Mouse (Mus musculus): ENCODE data around the gene Syt14.

DNA sequence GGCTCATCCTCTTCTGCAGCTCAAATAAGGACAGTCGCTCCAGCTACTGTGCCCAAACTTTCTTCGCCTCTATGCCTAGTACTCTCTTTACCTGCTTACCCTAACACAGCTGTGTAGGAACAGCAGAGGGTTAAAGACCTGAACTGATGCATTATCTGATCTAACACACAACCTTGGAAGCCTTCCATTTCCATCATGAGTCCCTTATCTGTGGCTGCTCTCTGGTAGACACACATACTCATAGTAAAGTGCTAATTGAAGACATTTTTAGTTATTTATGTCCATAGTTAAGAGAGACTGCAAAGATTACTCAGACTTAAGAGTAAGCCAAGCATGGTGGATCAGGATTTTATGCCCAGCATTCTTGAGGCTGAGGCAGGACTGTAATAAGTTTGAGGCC is 23.2 kb downstream of the Syt14 start:
- TF ChIP-seq ZKSCAN1 (IDR thresholded peaks at IDR 0.05; ENCODE audit: low read depth, low read length), result no peak
- TF ChIP-seq MEF2A (IDR thresholded peaks at IDR 0.05; ENCODE audit: extremely low read depth, insufficient replicate concordance, low read depth, low read length, poor library complexity, severe bottlenecking), result peak; percentile 34; the same call in 1 of the 2 replicates
- TF ChIP-seq USF1 (IDR thresholded peaks at IDR 0.05; ENCODE audit: low read depth, low read length), result no peak
- TF ChIP-seq MYC (IDR thresholded peaks at IDR 0.05; ENCODE audit: low read depth, low read length), result no peak
- TF ChIP-seq UBTF (IDR thresholded peaks at IDR 0.05; ENCODE audit: borderline replicate concordance, insufficient read depth, low read depth, low read length), result no peak
- no peak for TF ChIP-seq CTCF (IDR thresholded peaks at IDR 0.05 in 2 of 3, conservative IDR thresholded peaks at IDR 0.05 in 1 of 3; ENCODE audit: control insufficient read depth in 1 of 3, insufficient read depth in 1 of 3, low read depth in 2 of 3, low read length in 3 of 3, poor library complexity in 1 of 3, severe bottlenecking in 1 of 3)
